Mouse (Mus musculus) stomach, adult 2 months (tissue): ENCODE measurements around the gene Eapp. TPM values are rescaled to one million over a fixed set of nuclear protein-coding genes. Genes with fewer than 3 reads are reported as not detected.

Experiments used
- polyA plus RNA-seq: library from polyadenylated mRNA; depleted of rRNA; stranded (reverse); fragments of >200 nt; gene quantifications from 2 replicates; pipeline ENCODE4 v1.2.3, GENCODE M21; 2012; rRNA removed

Eapp gene
- 2.1 and 3.6 TPM in 2 replicates for polyA plus RNA-seq

DNA sequence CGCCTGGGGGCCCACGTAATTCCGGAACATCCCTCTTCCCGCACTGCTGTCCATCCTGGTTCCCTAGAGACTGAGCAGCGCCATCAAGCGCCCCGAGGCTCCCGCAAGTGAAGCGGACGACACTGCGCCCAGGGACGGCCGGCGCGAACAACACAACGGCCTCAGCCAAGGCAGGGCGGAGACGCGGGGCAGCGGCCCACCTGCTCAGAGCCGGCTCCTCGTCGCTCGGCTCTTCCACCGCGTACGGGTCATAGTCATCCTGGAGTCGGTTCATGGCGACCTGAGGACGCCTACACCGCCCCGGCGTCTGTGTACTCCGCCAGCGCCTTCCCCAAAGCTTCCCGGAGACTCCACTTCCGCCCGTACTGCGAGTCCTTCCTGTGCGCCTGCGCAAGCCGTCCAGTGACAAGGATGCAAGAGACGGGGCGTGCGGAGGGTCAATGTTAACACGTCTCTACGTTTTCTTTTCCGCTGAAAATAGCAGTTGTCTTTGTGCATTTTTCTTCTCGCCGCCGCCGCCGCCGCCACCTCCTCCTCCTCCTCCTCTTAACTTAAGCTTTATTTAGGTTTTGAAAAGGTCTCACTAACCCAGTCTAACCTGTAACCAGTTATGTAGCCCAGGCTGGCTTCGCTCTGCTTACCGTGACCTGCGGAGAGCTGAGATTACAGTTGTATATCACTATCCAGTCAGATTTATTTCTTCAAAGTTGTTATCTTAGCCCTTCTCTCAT is at the start of gene Eapp:
TSS of gene Eapp (minus strand) at position 387 of the 731 bp plus-strand sequence.

DNA sequence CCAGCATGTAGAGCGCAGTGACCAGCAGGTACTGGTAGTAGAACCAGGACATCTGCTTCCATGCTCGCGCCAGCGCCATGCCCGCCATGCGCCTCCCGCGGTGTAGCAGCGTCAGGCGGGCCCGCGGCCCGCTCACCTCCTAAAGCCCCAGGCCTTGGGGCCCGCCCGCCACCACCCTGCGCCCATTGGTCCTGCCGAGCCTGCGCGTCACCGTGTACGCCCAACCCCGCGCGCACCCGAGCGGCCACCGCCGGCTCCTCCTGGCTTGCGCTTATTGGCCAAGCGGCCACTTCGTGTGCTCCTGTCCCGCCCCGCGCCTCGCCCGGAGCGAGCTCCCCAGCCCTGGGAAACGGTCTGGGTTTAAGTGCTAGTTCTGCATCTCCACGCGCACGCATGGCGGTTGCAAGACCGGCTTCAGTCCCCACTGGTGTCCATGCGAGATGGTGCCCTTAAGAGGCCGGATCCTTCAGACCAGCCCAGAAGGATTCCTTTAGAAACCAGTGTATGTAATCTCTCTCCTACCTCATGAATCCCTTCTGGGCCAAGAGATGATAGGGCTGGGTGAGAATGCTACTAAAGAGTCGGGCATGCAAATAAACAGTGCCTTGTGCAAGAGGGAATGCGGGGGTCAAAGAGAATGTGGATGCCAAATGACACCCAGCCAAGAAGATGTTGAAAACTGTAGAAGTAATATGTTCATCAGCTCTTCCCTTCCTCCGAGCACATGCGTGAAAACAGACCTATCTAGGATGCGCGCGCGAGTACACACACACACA is 39.1 kb downstream of the Eapp start, which contains the start of gene Sptssa:
TSS of gene Sptssa (minus strand) at position 178 of the 776 bp plus-strand sequence.

Other genes with a start within 250 kb of the Eapp start
- gene Sptssa, start 39.3 kb downstream of the Eapp start, polyA plus RNA-seq: 36.5 and 43.3 TPM in 2 replicates
- 17.1 and 18.1 TPM in 2 replicates for gene Snx6, start 99.8 kb upstream of the Eapp start, polyA plus RNA-seq
- gene Cfl2, start 167.0 kb upstream of the Eapp start, polyA plus RNA-seq: 0.95 and 1.2 TPM in 2 replicates